Mouse (Mus musculus): ENCODE measurements around the gene 4930453N24Rik. TPM values are rescaled to one million over a fixed set of nuclear protein-coding genes. Genes with fewer than 3 reads are reported as not detected.

The 4930453N24Rik gene
- polyA plus RNA-seq, 1 experiment = 2.9 TPM

DNA sequence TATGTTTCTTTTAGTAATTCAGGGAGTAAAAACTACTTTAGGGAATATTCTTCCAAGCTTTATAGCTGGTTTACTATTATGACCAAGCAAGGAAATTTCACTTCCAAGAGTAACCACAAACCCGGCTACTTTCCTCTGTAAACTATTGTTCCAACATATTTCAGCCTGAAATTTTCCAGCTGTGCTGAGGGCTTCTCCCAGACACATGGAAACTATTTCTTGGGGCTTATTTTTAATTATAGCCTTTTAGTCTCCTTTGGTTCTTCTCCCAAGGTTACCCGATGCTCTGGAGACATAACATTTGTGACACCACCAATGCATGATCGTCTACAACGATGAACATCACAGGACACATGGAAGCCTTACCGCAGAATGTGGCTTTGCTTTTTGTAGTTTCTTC is 33.7 kb downstream of the 4930453N24Rik start:
- Histone ChIP-seq H3K36me3 (ENCODE audit: control insufficient read depth, insufficient read depth, low read length) (no peaks in the 10 kb centered on the region), H3K27ac (ENCODE audit: insufficient read depth, low read length) (no peak overlapping the region), H3K4me1 (ENCODE audit: control insufficient read depth, insufficient read depth, insufficient read length) (no peaks in the 10 kb centered on the region), H3K4me3 (ENCODE audit: extremely low read depth, insufficient read depth, insufficient read length) (no peak overlapping the region), H3K27me3 (ENCODE audit: control insufficient read depth, insufficient read depth, low read length) (no peaks in the 10 kb centered on the region)
- no peak for DNase-seq (ENCODE audit: low read depth in 1 of 2, low spot score in 2 of 2)
- 90% methylated on average over 5 of the region's 5 CpGs for WGBS
- no peak for TF ChIP-seq POLR2A (IDR thresholded peaks at IDR 0.05; ENCODE audit: low read depth, low read length)
- no peak for TF ChIP-seq CTCF (IDR thresholded peaks at IDR 0.05; ENCODE audit: extremely low read depth, insufficient read depth, insufficient read length, insufficient replicate concordance)

DNA sequence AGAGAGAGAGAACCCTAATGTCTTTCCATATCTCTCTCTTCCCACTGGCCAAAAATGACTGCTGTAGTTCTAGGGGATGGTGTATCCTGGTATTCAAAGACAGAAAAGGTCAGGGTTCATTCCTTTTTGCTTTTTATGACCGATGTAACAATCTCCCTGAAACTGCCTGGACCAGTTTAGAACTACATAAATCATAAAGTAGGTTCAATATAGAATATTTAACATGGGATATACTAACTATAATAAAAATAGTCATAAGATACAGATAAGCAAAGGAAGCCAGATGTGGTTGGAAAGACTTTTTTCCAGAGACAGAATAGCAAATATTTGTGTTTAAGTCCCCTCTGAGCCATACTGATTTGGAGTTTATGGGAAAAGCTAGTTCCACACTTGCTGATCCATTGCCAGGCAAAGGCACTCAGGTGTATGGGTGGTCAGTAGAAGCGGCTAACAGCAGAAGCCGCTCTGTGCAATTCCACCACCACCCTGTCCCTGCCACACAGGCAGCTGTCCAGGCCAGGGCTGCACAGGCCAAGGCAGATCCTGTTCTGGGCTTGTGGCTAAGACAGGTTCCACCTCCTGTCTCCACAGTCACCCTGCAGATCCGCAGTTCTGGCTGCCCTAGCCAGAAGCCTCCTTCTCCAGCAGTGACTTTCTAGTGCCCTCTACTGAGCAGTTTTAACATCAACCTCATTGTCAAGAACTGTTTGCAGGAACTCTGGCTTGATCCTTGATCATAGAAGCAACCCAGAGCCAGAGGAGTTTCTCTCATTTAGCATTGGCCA is 47.5 kb downstream of the 4930453N24Rik start:
- WGBS = 58% methylated on average over 4 of the region's 4 CpGs
- H3K36me3 ChIP-seq (ENCODE audit: control insufficient read depth, insufficient read depth, low read length) = no peaks in the 10 kb centered on the region
- no peak for TF ChIP-seq CTCF (IDR thresholded peaks at IDR 0.05; ENCODE audit: extremely low read depth, insufficient read depth, insufficient read length, insufficient replicate concordance)
- H3K4me3 ChIP-seq (ENCODE audit: extremely low read depth, insufficient read depth, insufficient read length) = no peak overlapping the region
- no peaks in the 10 kb centered on the region for H3K27me3 ChIP-seq (ENCODE audit: control insufficient read depth, insufficient read depth, low read length)
- H3K27ac ChIP-seq (ENCODE audit: insufficient read depth, low read length) = no peak overlapping the region
- no peak for DNase-seq (ENCODE audit: low read depth in 1 of 2, low spot score in 2 of 2)
- no peaks in the 10 kb centered on the region for H3K4me1 ChIP-seq (ENCODE audit: control insufficient read depth, insufficient read depth, insufficient read length)

DNA sequence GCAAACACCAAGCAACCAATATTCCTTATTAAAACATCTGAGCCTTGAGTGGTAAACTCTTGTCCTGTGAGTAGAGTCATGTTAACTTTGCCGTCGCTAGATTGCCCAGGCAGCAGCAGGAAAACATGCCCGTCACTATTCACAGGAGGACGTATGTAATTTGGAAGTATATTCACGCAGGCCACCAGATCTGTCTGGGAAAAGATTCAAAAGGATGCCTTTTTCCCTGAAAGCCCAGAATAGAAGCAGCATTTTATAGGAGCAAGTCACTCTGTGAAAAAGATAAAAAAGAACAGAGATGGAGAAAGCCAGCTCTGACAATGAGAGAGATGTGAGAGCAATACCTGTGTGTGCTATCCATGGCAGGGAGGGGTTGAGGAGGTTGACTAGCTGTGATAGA is 49.4 kb downstream of the 4930453N24Rik start:
- Histone ChIP-seq H3K36me3 (ENCODE audit: control insufficient read depth, insufficient read depth, low read length) (no peaks in the 10 kb centered on the region), H3K27ac (ENCODE audit: insufficient read depth, low read length) (no peak overlapping the region), H3K27me3 (ENCODE audit: control insufficient read depth, insufficient read depth, low read length) (no peaks in the 10 kb centered on the region), H3K4me1 (ENCODE audit: control insufficient read depth, insufficient read depth, insufficient read length) (no peaks in the 10 kb centered on the region), H3K4me3 (ENCODE audit: extremely low read depth, insufficient read depth, insufficient read length) (no peak overlapping the region)
- no peak for DNase-seq (ENCODE audit: low read depth in 1 of 2, low spot score in 2 of 2)
- 90% methylated on average over 5 of the region's 5 CpGs for WGBS
- no peak for TF ChIP-seq CTCF (IDR thresholded peaks at IDR 0.05; ENCODE audit: extremely low read depth, insufficient read depth, insufficient read length, insufficient replicate concordance)
- TF ChIP-seq POLR2A (IDR thresholded peaks at IDR 0.05; ENCODE audit: low read depth, low read length) = no peak

DNA sequence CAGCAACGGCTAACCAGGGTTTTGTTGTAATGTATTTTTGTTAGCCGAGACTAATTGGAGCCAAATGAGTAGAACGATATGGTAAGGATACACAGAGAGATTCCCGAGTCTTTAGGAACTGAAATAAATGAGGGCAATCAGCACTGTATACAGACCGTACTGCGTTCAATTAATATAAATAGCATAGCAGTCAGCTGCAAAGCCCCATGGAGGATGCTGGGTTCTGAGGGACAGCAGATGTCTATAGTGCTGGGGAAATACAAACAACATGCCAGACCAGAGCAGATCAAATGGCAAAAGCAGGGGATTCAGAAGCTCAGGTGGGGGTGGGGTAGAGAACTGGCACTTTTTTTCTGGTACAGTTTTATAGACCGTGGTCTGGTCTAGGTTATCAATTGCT is 51.9 kb downstream of the 4930453N24Rik start:
- 88% methylated on average over 7 of the region's 7 CpGs for WGBS
- no peak for DNase-seq (ENCODE audit: low read depth in 1 of 2, low spot score in 2 of 2)
- Histone ChIP-seq H3K4me1 (ENCODE audit: control insufficient read depth, insufficient read depth, insufficient read length) (no peaks in the 10 kb centered on the region), H3K36me3 (ENCODE audit: control insufficient read depth, insufficient read depth, low read length) (no peaks in the 10 kb centered on the region), H3K27me3 (ENCODE audit: control insufficient read depth, insufficient read depth, low read length) (no peaks in the 10 kb centered on the region), H3K4me3 (ENCODE audit: extremely low read depth, insufficient read depth, insufficient read length) (no peak overlapping the region), H3K27ac (ENCODE audit: insufficient read depth, low read length) (no peak overlapping the region)
- no peak for TF ChIP-seq CTCF (IDR thresholded peaks at IDR 0.05; ENCODE audit: extremely low read depth, insufficient read depth, insufficient read length, insufficient replicate concordance)
- TF ChIP-seq POLR2A (IDR thresholded peaks at IDR 0.05; ENCODE audit: low read depth, low read length) = no peak

DNA sequence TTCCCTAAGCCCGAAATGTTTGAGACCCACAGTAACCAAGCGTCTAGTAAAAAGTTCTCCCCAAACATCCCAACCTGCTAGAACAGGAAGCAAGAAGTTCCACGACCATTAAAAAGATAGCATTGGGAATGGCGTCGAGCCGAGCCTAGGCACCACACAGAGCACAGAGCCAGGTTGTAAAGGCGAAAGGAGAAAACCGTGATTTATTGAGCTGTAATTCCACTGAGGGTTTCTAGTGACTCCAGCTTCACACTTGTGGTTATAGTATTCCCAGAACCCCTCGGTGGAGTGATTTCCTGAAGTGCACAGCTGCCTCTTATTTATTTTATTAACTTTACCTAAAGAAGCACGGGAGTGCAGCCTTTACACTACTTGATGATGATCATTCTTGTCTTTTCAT is 53.1 kb downstream of the 4930453N24Rik start:
- WGBS = 58% methylated on average over 10 of the region's 10 CpGs
- Histone ChIP-seq H3K4me3 (ENCODE audit: extremely low read depth, insufficient read depth, insufficient read length) (no peak overlapping the region), H3K36me3 (ENCODE audit: control insufficient read depth, insufficient read depth, low read length) (no peaks in the 10 kb centered on the region), H3K4me1 (ENCODE audit: control insufficient read depth, insufficient read depth, insufficient read length) (no peaks in the 10 kb centered on the region), H3K27me3 (ENCODE audit: control insufficient read depth, insufficient read depth, low read length) (no peaks in the 10 kb centered on the region), H3K27ac (ENCODE audit: insufficient read depth, low read length) (no peak overlapping the region)
- TF ChIP-seq POLR2A (IDR thresholded peaks at IDR 0.05; ENCODE audit: low read depth, low read length) = no peak
- no peak for TF ChIP-seq CTCF (IDR thresholded peaks at IDR 0.05; ENCODE audit: extremely low read depth, insufficient read depth, insufficient read length, insufficient replicate concordance)
- DNase-seq (ENCODE audit: low read depth in 1 of 2, low spot score in 2 of 2) = no peak

DNA sequence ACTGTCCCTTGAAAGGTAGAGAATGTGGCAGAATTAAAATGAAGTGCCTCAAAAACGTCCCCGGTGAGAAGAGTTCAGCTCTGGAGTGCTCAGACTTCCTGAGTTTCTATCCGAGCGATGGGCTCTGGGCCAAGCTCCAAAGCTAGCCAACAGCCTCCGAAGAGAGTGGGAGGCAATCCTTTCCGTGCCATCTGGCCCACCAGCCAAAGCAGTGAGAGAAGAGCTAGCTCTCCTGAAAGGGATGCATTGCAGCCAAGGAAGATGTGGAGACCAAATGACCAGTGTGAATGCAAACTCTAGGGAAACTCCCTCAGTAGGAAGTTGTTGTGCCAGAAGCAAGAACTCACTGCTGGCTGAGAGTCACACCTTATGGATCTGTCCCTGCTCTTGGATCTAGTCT is 59.1 kb downstream of the 4930453N24Rik start:
- WGBS = 76% methylated on average over 6 of the region's 6 CpGs
- Histone ChIP-seq H3K27ac (ENCODE audit: insufficient read depth, low read length) (no peak overlapping the region), H3K4me3 (ENCODE audit: extremely low read depth, insufficient read depth, insufficient read length) (no peak overlapping the region), H3K4me1 (ENCODE audit: control insufficient read depth, insufficient read depth, insufficient read length) (no peaks in the 10 kb centered on the region), H3K27me3 (ENCODE audit: control insufficient read depth, insufficient read depth, low read length) (no peaks in the 10 kb centered on the region), H3K36me3 (ENCODE audit: control insufficient read depth, insufficient read depth, low read length) (no peaks in the 10 kb centered on the region)
- no peak for TF ChIP-seq POLR2A (IDR thresholded peaks at IDR 0.05; ENCODE audit: low read depth, low read length)
- TF ChIP-seq CTCF (IDR thresholded peaks at IDR 0.05; ENCODE audit: extremely low read depth, insufficient read depth, insufficient read length, insufficient replicate concordance) = no peak
- no peak for DNase-seq (ENCODE audit: low read depth in 1 of 2, low spot score in 2 of 2)

Other genes starting within 250 kb of the 4930453N24Rik start
- gene Csnka2ip, start 168.8 kb downstream of the 4930453N24Rik start, polyA plus RNA-seq (2012; rRNA removed) = not detected in 2 replicates
- gene Zfp654, start 80.5 kb upstream of the 4930453N24Rik start, polyA plus RNA-seq (2012; rRNA removed) = 0.67 and 0.69 TPM in 2 replicates
- 6.9 and 7.3 TPM in 2 replicates for gene Cggbp1, start 80.8 kb upstream of the 4930453N24Rik start, polyA plus RNA-seq (2012; rRNA removed)